Mouse (Mus musculus) adrenal gland, adult (tissue): ENCODE measurements around the gene Upk3a.

Source experiments
- DNase-seq, 2 experiments: peaks; one replicate each; pipeline ENCODE4 v3.0.0; 2022 to 2023; ENCODE audit warnings: low spot score in 1 of 2; ENCODE audit not compliant: inconsistent age in 2 of 2

The Upk3a gene

GRCm38 (mm10) chr15:85016951-85017664 is at the start of gene Upk3a:
Upk3a (plus strand) TSS chr15:85017141.
- no peak for DNase-seq

GRCm38 (mm10) chr15:84968534-84968933 is 48.4 kb upstream of the Upk3a start:
- no peak for DNase-seq

GRCm38 (mm10) chr15:84972860-84973543 is 43.9 kb upstream of the Upk3a start:
- DNase-seq = no peak

- DNase-seq = no peak
These were observed 43.4 kb upstream of the Upk3a start for GRCm38 (mm10) chr15:84973544-84973871.

- DNase-seq = peak; percentile 91
These were observed 41.2 kb upstream of the Upk3a start for GRCm38 (mm10) chr15:84975729-84976128.

- no peak for DNase-seq
These were observed 35.2 kb upstream of the Upk3a start for GRCm38 (mm10) chr15:84981609-84982313.

GRCm38 (mm10) chr15:84982888-84983287 is 34.1 kb upstream of the Upk3a start:
- peak in 1 of 2 experiments; percentile 60 for DNase-seq

- DNase-seq = peak in 1 of 2 experiments; percentile 76
These were observed 33.2 kb upstream of the Upk3a start for GRCm38 (mm10) chr15:84983721-84984120.

GRCm38 (mm10) chr15:84985516-84986160 is 31.3 kb upstream of the Upk3a start:
- no peak for DNase-seq

- no peak for DNase-seq
These were observed 30.5 kb upstream of the Upk3a start for GRCm38 (mm10) chr15:84986171-84987019.

GRCm38 (mm10) chr15:84987020-84987815 is 29.7 kb upstream of the Upk3a start:
- DNase-seq = peak in 1 of 2 experiments; percentile 43

- peak; percentile 95 to 96 for DNase-seq
These were observed 28.8 kb upstream of the Upk3a start, which contains the start of gene 5031439G07Rik for GRCm38 (mm10) chr15:84987874-84988825. 5031439G07Rik (minus strand) TSS chr15:84988551.

- DNase-seq = no peak
These were observed 27.8 kb upstream of the Upk3a start for GRCm38 (mm10) chr15:84989098-84989497.

GRCm38 (mm10) chr15:84989771-84990170 is 27.2 kb upstream of the Upk3a start:
- DNase-seq = no peak

- DNase-seq = no peak
These were observed 22.4 kb upstream of the Upk3a start for GRCm38 (mm10) chr15:84994498-84994897.

GRCm38 (mm10) chr15:84995041-84995440 is 21.9 kb upstream of the Upk3a start:
- DNase-seq = peak; percentile 20 to 64

GRCm38 (mm10) chr15:84995967-84996366 is 21.0 kb upstream of the Upk3a start:
- peak; percentile 72 to 90 for DNase-seq

GRCm38 (mm10) chr15:84997768-84998454 is 19.0 kb upstream of the Upk3a start:
- DNase-seq = no peak
